Mouse (Mus musculus): ENCODE data around the gene Nap1l5. TPM values are rescaled to one million over a fixed set of nuclear protein-coding genes. Genes with fewer than 3 reads are reported as not detected.

Nap1l5 gene
- not detected for polyA plus RNA-seq (2021)

GRCm38 (mm10) chr6:58906852-58907261 lies at the start of gene Nap1l5:
TSS of gene Nap1l5 (minus strand) at chr6:58907076.
- ChIA-PET POLR2A (no interaction called here), CTCF (no interaction called here)
- H3K27me3 ChIP-seq = no peaks in the 10 kb centered on the region
- no peak for TF ChIP-seq CTCF (IDR thresholded peaks at IDR 0.05)
- ATAC-seq = no peak
- no peak for DNase-seq (ENCODE audit: low read depth, low spot score)
- in situ Hi-C loops (cut with MboI; ENCODE audit: low pct_unique_long_range_greater_than_20kb) = no loop called here

- no peaks in the 10 kb centered on the region for H3K27me3 ChIP-seq
- CTCF ChIA-PET = interaction anchor here (1.6 to 1.8 kb wide), 2 partner anchors 10 to 47 kb away, joined by 3 read pairs; no protein-coding TSS in a partner anchor
- POLR2A ChIA-PET = no interaction called here
- in situ Hi-C loops (cut with MboI; ENCODE audit: low pct_unique_long_range_greater_than_20kb) = no loop called here
- no peak for TF ChIP-seq CTCF (IDR thresholded peaks at IDR 0.05)
- ATAC-seq = peak; percentile 58
- no peak for DNase-seq (ENCODE audit: low read depth, low spot score)
Observed at GRCm38 (mm10) chr6:58951128-58951992, 44.5 kb upstream of the Nap1l5 start.

GRCm38 (mm10) chr6:58950410-58950809 lies 43.5 kb upstream of the Nap1l5 start:
- ChIA-PET CTCF (interaction anchor here (1.6 kb wide), 1 partner anchor 11 kb away, joined by 3 read pairs; no protein-coding TSS in a partner anchor), POLR2A (no interaction called here)
- DNase-seq (ENCODE audit: low read depth, low spot score) (no peak), ATAC-seq (no peak)
- H3K27me3 ChIP-seq = no peaks in the 10 kb centered on the region
- in situ Hi-C loops (cut with MboI; ENCODE audit: low pct_unique_long_range_greater_than_20kb) = no loop called here
- TF ChIP-seq CTCF (IDR thresholded peaks at IDR 0.05) = no peak

GRCm38 (mm10) chr6:58946840-58947239 lies 40.0 kb upstream of the Nap1l5 start:
- no peak for TF ChIP-seq CTCF (IDR thresholded peaks at IDR 0.05)
- ChIA-PET POLR2A (no interaction called here), CTCF (interaction anchor here (1.2 kb wide), 1 partner anchor 10 kb away, joined by 3 read pairs; no protein-coding TSS in a partner anchor)
- no peaks in the 10 kb centered on the region for H3K27me3 ChIP-seq
- DNase-seq (ENCODE audit: low read depth, low spot score) (no peak), ATAC-seq (no peak)
- in situ Hi-C loops (cut with MboI; ENCODE audit: low pct_unique_long_range_greater_than_20kb) = no loop called here

- H3K27me3 ChIP-seq = no peaks in the 10 kb centered on the region
- in situ Hi-C loops (cut with MboI; ENCODE audit: low pct_unique_long_range_greater_than_20kb) = no loop called here
- TF ChIP-seq CTCF (IDR thresholded peaks at IDR 0.05) = no peak
- POLR2A ChIA-PET = no interaction called here
- ATAC-seq = no peak
- CTCF ChIA-PET = no interaction called here
- no peak for DNase-seq (ENCODE audit: low read depth, low spot score)
Observed at GRCm38 (mm10) chr6:58946246-58946645, 39.4 kb upstream of the Nap1l5 start.

- H3K27me3 ChIP-seq = no peaks in the 10 kb centered on the region
- no peak for TF ChIP-seq CTCF (IDR thresholded peaks at IDR 0.05)
- ATAC-seq (no peak), DNase-seq (ENCODE audit: low read depth, low spot score) (no peak)
- in situ Hi-C loops (cut with MboI; ENCODE audit: low pct_unique_long_range_greater_than_20kb) = no loop called here
- CTCF ChIA-PET = interaction anchor here (1.2 to 1.7 kb wide), 2 partner anchors 15 to 252 kb away, joined by 3 to 4 read pairs; no protein-coding TSS in a partner anchor
- POLR2A ChIA-PET = no interaction called here
Observed at GRCm38 (mm10) chr6:58943958-58944357, 37.1 kb upstream of the Nap1l5 start.

GRCm38 (mm10) chr6:58942276-58942675 lies 35.4 kb upstream of the Nap1l5 start:
- in situ Hi-C loops (cut with MboI; ENCODE audit: low pct_unique_long_range_greater_than_20kb) = no loop called here
- DNase-seq (ENCODE audit: low read depth, low spot score) = no peak
- TF ChIP-seq CTCF (IDR thresholded peaks at IDR 0.05) = no peak
- CTCF ChIA-PET = interaction anchor here (1.4 kb wide), 1 partner anchor 9 kb away, joined by 4 read pairs; no protein-coding TSS in a partner anchor
- POLR2A ChIA-PET = no interaction called here
- H3K27me3 ChIP-seq = no peaks in the 10 kb centered on the region
- no peak for ATAC-seq

- ChIA-PET CTCF (interaction anchor here (1.2 to 1.9 kb wide), 3 partner anchors 16 to 35 kb away, joined by 3 to 4 read pairs (median 4); no protein-coding TSS in a partner anchor), POLR2A (no interaction called here)
- no peaks in the 10 kb centered on the region for H3K27me3 ChIP-seq
- no peak for TF ChIP-seq CTCF (IDR thresholded peaks at IDR 0.05)
- DNase-seq (ENCODE audit: low read depth, low spot score) (no peak), ATAC-seq (no peak)
- in situ Hi-C loops (cut with MboI; ENCODE audit: low pct_unique_long_range_greater_than_20kb) = no loop called here
Observed at GRCm38 (mm10) chr6:58937726-58938125, 30.9 kb upstream of the Nap1l5 start.

GRCm38 (mm10) chr6:58934144-58934543 lies 27.3 kb upstream of the Nap1l5 start:
- in situ Hi-C loops (cut with MboI; ENCODE audit: low pct_unique_long_range_greater_than_20kb) = no loop called here
- no peaks in the 10 kb centered on the region for H3K27me3 ChIP-seq
- no peak for ATAC-seq
- TF ChIP-seq CTCF (IDR thresholded peaks at IDR 0.05) = no peak
- DNase-seq (ENCODE audit: low read depth, low spot score) = no peak
- POLR2A ChIA-PET = no interaction called here
- CTCF ChIA-PET = interaction anchor here (1.2 kb wide), 1 partner anchor 8 kb away, joined by 4 read pairs; no protein-coding TSS in a partner anchor

- ATAC-seq (no peak), DNase-seq (ENCODE audit: low read depth, low spot score) (no peak)
- ChIA-PET CTCF (interaction anchor here (1.2 kb wide), 2 partner anchors 9 to 11 kb away, joined by 4 to 5 read pairs; no protein-coding TSS in a partner anchor), POLR2A (no interaction called here)
- no peaks in the 10 kb centered on the region for H3K27me3 ChIP-seq
- in situ Hi-C loops (cut with MboI; ENCODE audit: low pct_unique_long_range_greater_than_20kb) = no loop called here
- no peak for TF ChIP-seq CTCF (IDR thresholded peaks at IDR 0.05)
Observed at GRCm38 (mm10) chr6:58933189-58933913, 26.5 kb upstream of the Nap1l5 start.
